20 mouse cellular contexts compared by ENCODE assay signal in genomic region chr15:96878796-96879195, GRCm38 (mm10).
DNase-seq lines count a peak whose midpoint lies in the region; ATAC-seq and TF ChIP-seq lines count a peak whose summit lies in the region.
"Had no signal": no experiment of that assay in that cellular context is flagged by ENCODE, and none has a peak within 500 bp of the region (broad histone marks: within the 10 kb centered on the region; RNA-seq: fewer than 3 reads in every experiment).

No protein-coding gene starts in this region.

- no peaks in the 10 kb centered on the region for H3K79me2 ChIP-seq in liver, adult 2 months (ENCODE audit: control insufficient read depth, insufficient read depth, low read length)

- no peak overlapping the region for H3K27ac ChIP-seq in liver, adult 2 months (replicated peaks; ENCODE audit: insufficient read depth, low read depth, low read length)
- H3K27ac ChIP-seq in liver, embryonic 12.5 days = no peak overlapping the region
- H3K27ac ChIP-seq: forebrain, embryonic 12.5 days; kidney, postnatal 0 days; limb, embryonic 12.5 days; liver, embryonic 14.5 days; midbrain, embryonic 15.5 days had no signal

- WGBS in liver, adult 2 months = 57% methylated on average over 4 of the region's 4 CpGs
- WGBS in liver, embryonic 12.5 days (ENCODE audit: insufficient replicate concordance) = 68% methylated on average over 4 of the region's 4 CpGs

- H3K9ac ChIP-seq in liver, adult 2 months (ENCODE audit: low read depth, low read length) = no peak overlapping the region
- H3K9ac ChIP-seq in liver, embryonic 12.5 days = no peak overlapping the region
- H3K9ac ChIP-seq: forebrain, embryonic 12.5 days; limb, embryonic 12.5 days; liver, embryonic 14.5 days; midbrain, embryonic 15.5 days had no signal

- H3K36me3 ChIP-seq in liver, adult 2 months (ENCODE audit: control insufficient read depth, insufficient read depth, low read length) = no peaks in the 10 kb centered on the region
- H3K36me3 ChIP-seq in liver, embryonic 12.5 days = no peaks in the 10 kb centered on the region
- H3K36me3 ChIP-seq: forebrain, embryonic 12.5 days; limb, embryonic 12.5 days; midbrain, embryonic 15.5 days had no signal

- H3K4me3 ChIP-seq in liver, adult 2 months (ENCODE audit: insufficient read depth, low read depth, low read length) = no peak overlapping the region
- H3K4me3 ChIP-seq in liver, embryonic 12.5 days = no peak overlapping the region
- H3K4me3 ChIP-seq: forebrain, embryonic 12.5 days; limb, embryonic 12.5 days; megakaryocyte, embryonic 14.5 days; midbrain, embryonic 15.5 days had no signal

- TF ChIP-seq CTCF in liver, adult 2 months (IDR thresholded peaks at IDR 0.05; ENCODE audit: low read depth, low read length) = no peak

- no peak for TF ChIP-seq POLR2A in liver, adult 2 months (IDR thresholded peaks at IDR 0.05; ENCODE audit: extremely low read depth, insufficient read depth, low read length)

- DNase-seq in liver, adult 2 months (ENCODE audit: extremely low read depth, low read depth, low spot score) = peak; percentile 64
- peak; percentile 68 for DNase-seq in NIH3T3 (ENCODE audit: low read depth)
- peak; percentile 27 for DNase-seq in adrenal gland, adult 8-10 months
- peak; percentile 96 for DNase-seq in gonadal fat pad, adult 2 months (ENCODE audit: low read depth)
- DNase-seq in gastrocnemius, adult 18-20 months (ENCODE audit: low spot score) = no peak
- DNase-seq: cerebellum, adult 18-20 months; cerebellum, postnatal 36 days; gastrocnemius, postnatal 14 days; kidney, adult 18-20 months; right cerebral cortex, postnatal 4 days; thymus, postnatal 25 days had no signal

- no peaks in the 10 kb centered on the region for H3K27me3 ChIP-seq in liver, adult 2 months (ENCODE audit: control insufficient read depth, insufficient read depth, low read length)
- no peaks in the 10 kb centered on the region for H3K27me3 ChIP-seq in liver, embryonic 12.5 days (replicated peaks)
- H3K27me3 ChIP-seq: forebrain, embryonic 12.5 days; limb, embryonic 12.5 days; megakaryocyte, embryonic 14.5 days; midbrain, embryonic 15.5 days; Patski had no signal

- 0 out of 2 replicates have a peak, but pooled peaks cover 3% of the 10 kb centered on the region for H3K4me1 ChIP-seq in liver, adult 2 months (ENCODE audit: control insufficient read depth, insufficient read depth, low read length)
- no peaks in the 10 kb centered on the region for H3K4me1 ChIP-seq in liver, embryonic 12.5 days
- H3K4me1 ChIP-seq: forebrain, embryonic 12.5 days; megakaryocyte, embryonic 14.5 days; midbrain, embryonic 15.5 days had no signal

- no peak overlapping the region for H3K4me2 ChIP-seq in liver, embryonic 12.5 days
- H3K4me2 ChIP-seq: forebrain, embryonic 12.5 days; limb, embryonic 12.5 days; midbrain, embryonic 15.5 days had no signal

- H3K9me3 ChIP-seq in liver, embryonic 12.5 days (replicated peaks) = no peaks in the 10 kb centered on the region
- H3K9me3 ChIP-seq: forebrain, embryonic 12.5 days; limb, embryonic 12.5 days; midbrain, embryonic 15.5 days had no signal

- no peak for ATAC-seq in liver, embryonic 12.5 days
- no peak for ATAC-seq in megakaryocyte, adult 5-6 weeks (ENCODE audit: poor library complexity, severe bottlenecking)
- ATAC-seq: midbrain, embryonic 15.5 days; Patski had no signal
